Mouse (Mus musculus) ES-Bruce4 (cell line): Measurements from ENCODE around the gene Ccdc33.

Source experiments
- CTCF ChIP-seq: IDR thresholded peaks from one replicate; pipeline ENCODE4 v1.8.1; 2011; ENCODE audit warnings: low read depth, low read length
- POLR2A ChIP-seq: IDR thresholded peaks from one replicate; pipeline ENCODE4 v1.8.1; 2011; ENCODE audit warnings: low read length; ENCODE audit not compliant: insufficient read depth

- TF ChIP-seq CTCF: no peak
- TF ChIP-seq POLR2A: no peak
Measured at GRCm38 (mm10) chr9:58162173-58162572, 43.5 kb upstream of the Ccdc33 start.
